Mouse (Mus musculus) midbrain, postnatal 0 days (tissue): ENCODE measurements around the gene Ssmem1. TPM values are rescaled to one million over a fixed set of nuclear protein-coding genes. Genes with fewer than 3 reads are reported as not detected.

Experiments used
- ATAC-seq: fragments of 200-750 bp; cut with Nextera tagmentation; 2 replicates; pipeline ENCODE4 v1.8.0; 2017; ENCODE audit warnings: moderate number of reproducible peaks, mild to moderate bottlenecking, moderate TSS enrichment, moderate library complexity; ENCODE audit not compliant: low FRiP score
- DNase-seq: peaks from one replicate; pipeline ENCODE4 v3.0.0-alpha.2; 2015; ENCODE audit warnings: low spot score
- H3K27ac ChIP-seq: fragments of 300-500 bp; sonication (generic); 2 replicates; pipeline ENCODE4 v1.5.1; 2014; ENCODE audit warnings: low read depth, mild to moderate bottlenecking, low read length, mixed read lengths
- H3K27me3 ChIP-seq: fragments of 300-500 bp; sonication (generic); 2 replicates; pipeline ENCODE4 v1.6.1; 2014; ENCODE audit warnings: low read length, control low read depth, mixed read lengths; ENCODE audit not compliant: insufficient read depth
- H3K36me3 ChIP-seq: fragments of 300-500 bp; sonication (generic); 2 replicates; pipeline ENCODE4 v1.6.1; 2014; ENCODE audit warnings: low read length, control low read depth, mixed read lengths; ENCODE audit not compliant: insufficient read depth
- H3K4me1 ChIP-seq: fragments of 300-500 bp; sonication (generic); 2 replicates; pipeline ENCODE4 v1.6.1; 2014; ENCODE audit warnings: mild to moderate bottlenecking, control low read depth, antibody characterized with exemption, low read length, mixed read lengths; ENCODE audit not compliant: insufficient read depth
- H3K4me2 ChIP-seq: fragments of 300-500 bp; sonication (generic); 2 replicates; pipeline ENCODE4 v1.6.1; 2014; ENCODE audit warnings: low read depth, mild to moderate bottlenecking, low read length, mixed read lengths; ENCODE audit not compliant: poor library complexity, severe bottlenecking
- H3K4me3 ChIP-seq: fragments of 300-500 bp; sonication (generic); 2 replicates; pipeline ENCODE4 v1.5.1; 2014; ENCODE audit warnings: low read depth, mild to moderate bottlenecking, low read length, moderate library complexity
- H3K9ac ChIP-seq: fragments of 300-500 bp; sonication (generic); replicated peaks from 2 replicates; pipeline ENCODE4 v1.6.1; 2014; ENCODE audit warnings: mild to moderate bottlenecking, low read length, moderate library complexity, mixed read lengths; ENCODE audit not compliant: poor library complexity, severe bottlenecking
- H3K9me3 ChIP-seq: fragments of 300-500 bp; sonication (generic); 2 replicates; pipeline ENCODE4 v1.6.1; 2016; ENCODE audit warnings: low read length, control low read depth
- CTCF ChIP-seq: IDR thresholded peaks from 2 replicates; pipeline ENCODE4 v1.5.1; 2016; ENCODE audit warnings: antibody characterized with exemption, mild to moderate bottlenecking
- WGBS: fragments of 180-500 bp; shearing (Covaris S2); extraction: QIAGEN DNeasy Blood & Tissue Kit; methylation state at CpG from one replicate; pipeline ENCODE4 v1.1.7; 2014; 5-methylcytosine and 5-hydroxymethylcytosine counted together
- polyA plus RNA-seq: library from polyadenylated mRNA; unstranded; fragments of >200 nt; fragmentation: Nextera tagmentation; extraction: Ambion mirVana; gene quantifications from 2 replicates; pipeline ENCODE4 v1.2.1, GENCODE M21; 2015
- total RNA-seq: library from RNA; depleted of rRNA; stranded (reverse); fragments of >200 nt; gene quantifications from 2 replicates; pipeline ENCODE4 v1.2.3, GENCODE M21; 2014

Ssmem1 gene
- total and polyA plus RNA-seq, 2 experiments from 2014 or later, result 0.19 TPM; not detected in 1

GRCm38 (mm10) chr6:30553381-30554010 is 43.8 kb downstream of the Ssmem1 start:
- Histone ChIP-seq H3K4me2 (no peak overlapping the region), H3K27ac (no peak overlapping the region), H3K9me3 (no peaks in the 10 kb centered on the region), H3K36me3 (no peaks in the 10 kb centered on the region), H3K9ac (no peak overlapping the region; the same call in 1 of the 2 replicates), H3K4me3 (no peak overlapping the region), H3K4me1 (no peaks in the 10 kb centered on the region), H3K27me3 (no peaks in the 10 kb centered on the region)
- TF ChIP-seq CTCF, result no peak
- ATAC-seq (no peak), DNase-seq (no peak)
- WGBS, result 77% methylated on average over 7 of the region's 7 CpGs

- TF ChIP-seq CTCF, result no peak
Measured at GRCm38 (mm10) chr6:30554092-30554491, 44.4 kb downstream of the Ssmem1 start.

GRCm38 (mm10) chr6:30554621-30555170 is 45.0 kb downstream of the Ssmem1 start:
- 96% methylated on average over 5 of the region's 5 CpGs for WGBS
- no peak for TF ChIP-seq CTCF
- H3K9ac ChIP-seq, result no peak overlapping the region
- H3K4me1 ChIP-seq, result no peaks in the 10 kb centered on the region
- no peaks in the 10 kb centered on the region for H3K36me3 ChIP-seq
- H3K4me3 ChIP-seq, result no peak overlapping the region
- no peaks in the 10 kb centered on the region for H3K9me3 ChIP-seq
- ATAC-seq, result no peak
- no peak overlapping the region for H3K4me2 ChIP-seq
- H3K27me3 ChIP-seq, result no peaks in the 10 kb centered on the region
- no peak overlapping the region for H3K27ac ChIP-seq
- DNase-seq, result no peak

More at GRCm38 (mm10) chr6:30554092-30554491, 44.4 kb downstream of the Ssmem1 start:
- Histone ChIP-seq H3K9ac (no peak overlapping the region), H3K4me3 (no peak overlapping the region), H3K27ac (no peak overlapping the region), H3K36me3 (no peaks in the 10 kb centered on the region), H3K4me2 (no peak overlapping the region), H3K9me3 (no peaks in the 10 kb centered on the region), H3K4me1 (no peaks in the 10 kb centered on the region), H3K27me3 (no peaks in the 10 kb centered on the region)
- 92% methylated on average over 5 of the region's 5 CpGs for WGBS
- DNase-seq (no peak), ATAC-seq (no peak)

GRCm38 (mm10) chr6:30556080-30556479 is 46.4 kb downstream of the Ssmem1 start:
- WGBS, result 21% methylated on average over 2 of the region's 9 CpGs
- no peak overlapping the region for H3K9ac ChIP-seq
- H3K27me3 ChIP-seq, result no peaks in the 10 kb centered on the region
- TF ChIP-seq CTCF, result no peak
- ATAC-seq (no peak), DNase-seq (no peak)
- no peaks in the 10 kb centered on the region for H3K4me1 ChIP-seq
- H3K9me3 ChIP-seq, result no peaks in the 10 kb centered on the region
- H3K36me3 ChIP-seq, result no peaks in the 10 kb centered on the region
- no peak overlapping the region for H3K27ac ChIP-seq
- no peak overlapping the region for H3K4me3 ChIP-seq
- H3K4me2 ChIP-seq, result no peak overlapping the region

- no peaks in the 10 kb centered on the region for H3K4me1 ChIP-seq
- H3K36me3 ChIP-seq, result no peaks in the 10 kb centered on the region
- ATAC-seq, result no peak
- no peak overlapping the region for H3K27ac ChIP-seq
- H3K4me2 ChIP-seq, result no peak overlapping the region
- DNase-seq, result no peak
- no peak overlapping the region for H3K9ac ChIP-seq
- 39% methylated on average over 1 of the region's 1 CpGs for WGBS
- TF ChIP-seq CTCF, result no peak
- no peaks in the 10 kb centered on the region for H3K9me3 ChIP-seq
- no peaks in the 10 kb centered on the region for H3K27me3 ChIP-seq
- H3K4me3 ChIP-seq, result no peak overlapping the region
Measured at GRCm38 (mm10) chr6:30559726-30560125, 50.1 kb downstream of the Ssmem1 start.

GRCm38 (mm10) chr6:30562132-30562531 is 52.5 kb downstream of the Ssmem1 start:
- Histone ChIP-seq H3K36me3 (no peaks in the 10 kb centered on the region), H3K27me3 (no peaks in the 10 kb centered on the region), H3K27ac (no peak overlapping the region), H3K9me3 (no peaks in the 10 kb centered on the region), H3K4me2 (no peak overlapping the region), H3K4me3 (no peak overlapping the region), H3K9ac (no peak overlapping the region), H3K4me1 (no peaks in the 10 kb centered on the region)
- DNase-seq, result no peak
- WGBS, result 83% methylated on average over 4 of the region's 4 CpGs
- no peak for ATAC-seq
- no peak for TF ChIP-seq CTCF
